In the genomic region with DNA sequence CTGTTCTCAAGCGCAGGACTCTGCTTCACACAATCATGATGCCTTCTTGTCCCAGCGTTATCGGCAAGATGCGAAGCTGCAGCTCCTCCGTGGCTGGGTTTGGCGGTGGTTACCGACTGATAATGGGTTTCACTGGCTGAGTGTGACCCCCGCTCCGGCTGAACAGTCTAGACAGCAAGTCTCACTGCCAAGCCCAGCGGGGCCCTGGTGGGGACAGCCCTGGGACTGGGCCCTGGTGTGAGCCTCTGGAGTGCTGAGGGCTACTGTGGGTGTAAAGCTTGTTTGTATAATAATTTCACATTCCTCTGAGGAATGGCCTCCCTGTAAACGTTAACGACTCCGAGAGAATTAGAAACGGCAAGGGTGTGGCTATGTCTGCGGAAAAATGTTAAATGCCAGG, we compare ENCODE assay signal across 11 mouse cellular contexts. TPM values are rescaled to one million over a fixed set of nuclear protein-coding genes. Genes with fewer than 3 reads are reported as not detected.
DNase-seq lines count a peak whose midpoint lies in the region; ATAC-seq and TF ChIP-seq lines count a peak whose summit lies in the region.
"Had no signal": no experiment of that assay in that cellular context is flagged by ENCODE, and none has a peak within 500 bp of the region (broad histone marks: within the 10 kb centered on the region; RNA-seq: fewer than 3 reads in every experiment).

No protein-coding gene starts in this region.

- H3K27ac ChIP-seq in hindbrain, embryonic 12.5 days = peak overlapping the region; percentile 23; the same call in 1 of the 2 replicates
- H3K27ac ChIP-seq in hindbrain, embryonic 14.5 days = no peak overlapping the region
- H3K27ac ChIP-seq in limb, embryonic 13.5 days = peak overlapping the region; percentile 28; the same call in 1 of the 2 replicates

- 71% methylated on average over 15 of the region's 15 CpGs for WGBS in hindbrain, embryonic 12.5 days
- 57% methylated on average over 15 of the region's 15 CpGs for WGBS in hindbrain, embryonic 14.5 days
- 44% methylated on average over 15 of the region's 15 CpGs for WGBS in limb, embryonic 13.5 days

- H3K4me1 ChIP-seq in hindbrain, embryonic 12.5 days = peaks cover 5% of the 10 kb centered on the region; the same call in 1 of the 2 replicates
- H3K4me1 ChIP-seq in hindbrain, embryonic 14.5 days (replicated peaks; ENCODE audit: control insufficient read depth, insufficient read depth, low read length) = no peaks in the 10 kb centered on the region; the same call in 1 of the 2 replicates
- peaks cover 58% of the 10 kb centered on the region for H3K4me1 ChIP-seq in E14TG2a.4 (replicated peaks; ENCODE audit: low read depth, low read length)
- peaks cover 7% of the 10 kb centered on the region; the same call in 1 of the 2 replicates for H3K4me1 ChIP-seq in limb, embryonic 13.5 days

- no peaks in the 10 kb centered on the region for H3K36me3 ChIP-seq in hindbrain, embryonic 12.5 days
- no peaks in the 10 kb centered on the region for H3K36me3 ChIP-seq in hindbrain, embryonic 14.5 days (replicated peaks; ENCODE audit: control insufficient read depth, insufficient read depth)
- no peaks in the 10 kb centered on the region for H3K36me3 ChIP-seq in E14TG2a.4 (ENCODE audit: insufficient read depth, low read length)
- H3K36me3 ChIP-seq in limb, embryonic 13.5 days = no peaks in the 10 kb centered on the region

- H3K4me3 ChIP-seq in hindbrain, embryonic 12.5 days = no peak overlapping the region
- no peak overlapping the region for H3K4me3 ChIP-seq in hindbrain, embryonic 14.5 days (replicated peaks; ENCODE audit: low read length)
- peak overlapping the region; percentile 64 for H3K4me3 ChIP-seq in E14TG2a.4 (replicated peaks; ENCODE audit: low read length)
- H3K4me3 ChIP-seq in limb, embryonic 13.5 days = no peak overlapping the region

- no peak for DNase-seq in hindbrain, embryonic 14.5 days (ENCODE audit: low spot score)
- peak; percentile 52 for DNase-seq in Muller cell, postnatal 12 days (ENCODE audit: inconsistent ontology term)
- DNase-seq in right cerebral cortex, postnatal 10 days (ENCODE audit: low spot score in 2 of 2) = no peak
- DNase-seq in layer of hippocampus, adult 11-12 months (ENCODE audit: low spot score) = no peak
- DNase-seq: cerebellum, postnatal 14 days had no signal

- H3K9me3 ChIP-seq in hindbrain, embryonic 12.5 days (replicated peaks) = no peaks in the 10 kb centered on the region
- H3K9me3 ChIP-seq in hindbrain, embryonic 14.5 days (ENCODE audit: control insufficient read depth, low read length) = no peaks in the 10 kb centered on the region
- no peaks in the 10 kb centered on the region for H3K9me3 ChIP-seq in E14TG2a.4 (ENCODE audit: low read length)
- H3K9me3 ChIP-seq in limb, embryonic 13.5 days = no peaks in the 10 kb centered on the region

- no peak for TF ChIP-seq CTCF in E14TG2a.4 (conservative IDR thresholded peaks at IDR 0.05; ENCODE audit: low read length)

- H3K27me3 ChIP-seq in hindbrain, embryonic 12.5 days = no peaks in the 10 kb centered on the region
- no peaks in the 10 kb centered on the region for H3K27me3 ChIP-seq in hindbrain, embryonic 14.5 days (ENCODE audit: control insufficient read depth, insufficient read depth, low read length)
- 0 out of 2 replicates have a peak, but pooled peaks cover 2% of the 10 kb centered on the region for H3K27me3 ChIP-seq in E14TG2a.4 (ENCODE audit: insufficient read depth, low read length)
- no peaks in the 10 kb centered on the region for H3K27me3 ChIP-seq in limb, embryonic 13.5 days

- H3K9ac ChIP-seq in hindbrain, embryonic 12.5 days = no peak overlapping the region
- no peak overlapping the region for H3K9ac ChIP-seq in hindbrain, embryonic 14.5 days
- H3K9ac ChIP-seq in limb, embryonic 13.5 days = no peak overlapping the region

- H3K4me2 ChIP-seq in hindbrain, embryonic 12.5 days (replicated peaks) = no peak overlapping the region
- H3K4me2 ChIP-seq in hindbrain, embryonic 14.5 days (replicated peaks) = no peak overlapping the region
- H3K4me2 ChIP-seq in limb, embryonic 13.5 days (replicated peaks) = peak overlapping the region; percentile 28; the same call in 1 of the 2 replicates

- no peak for ATAC-seq in hindbrain, embryonic 12.5 days (ENCODE audit: low FRiP score)
- ATAC-seq in hindbrain, embryonic 14.5 days (ENCODE audit: low FRiP score) = no peak
- ATAC-seq in limb, embryonic 13.5 days (ENCODE audit: low FRiP score, low read depth) = no peak

RNA-seq across cellular contexts. Expression of gene Agfg1, which starts 19.1 kb away (rescaled TPM):
- polyA plus RNA-seq in hindbrain, embryonic 12.5 days (2016; fragmentation: Nextera tagmentation; extraction: Ambion mirVana) = 44.9 and 49.4 TPM in 2 replicates
- 42.9 and 46.4 TPM in 2 replicates for polyA plus RNA-seq in hindbrain, embryonic 14.5 days (2014; fragmentation: Nextera tagmentation; extraction: Ambion mirVana)
- 25.3 and 27.4 TPM in 2 replicates for polyA plus RNA-seq in limb, embryonic 13.5 days (2015; fragmentation: Nextera tagmentation; extraction: Ambion mirVana)

RNA-seq across cellular contexts. Expression of gene Gm47791, which starts 49.1 kb away (rescaled TPM):
- not detected in 2 replicates for polyA plus RNA-seq in hindbrain, embryonic 12.5 days (2016; fragmentation: Nextera tagmentation; extraction: Ambion mirVana)
- not detected in 2 replicates for polyA plus RNA-seq in hindbrain, embryonic 14.5 days (2014; fragmentation: Nextera tagmentation; extraction: Ambion mirVana)
- not detected in 2 replicates for polyA plus RNA-seq in limb, embryonic 13.5 days (2015; fragmentation: Nextera tagmentation; extraction: Ambion mirVana)
- polyA plus RNA-seq: kidney, embryonic 14.5 days; liver, adult 2 months; neural tube, embryonic 14.5 days had no signal

RNA-seq across cellular contexts. Expression of gene Tm4sf20, which starts 51.9 kb away (rescaled TPM):
- polyA plus RNA-seq in hindbrain, embryonic 12.5 days (2016; fragmentation: Nextera tagmentation; extraction: Ambion mirVana) = 0.16 TPM in 1 of 2 replicates, not detected in the other
- not detected in 2 replicates for polyA plus RNA-seq in hindbrain, embryonic 14.5 days (2014; fragmentation: Nextera tagmentation; extraction: Ambion mirVana)
- 0.20 and 0.23 TPM in 2 replicates for polyA plus RNA-seq in limb, embryonic 13.5 days (2015; fragmentation: Nextera tagmentation; extraction: Ambion mirVana)
- polyA plus RNA-seq: liver, adult 2 months; neural tube, embryonic 14.5 days had no signal
